Mouse (Mus musculus) heart, adult 2 months (tissue): Measurements from ENCODE around the gene Slc4a1ap. TPM values are rescaled to one million over a fixed set of nuclear protein-coding genes. Genes with fewer than 3 reads are reported as not detected.

ENCODE experiments used
- DNase-seq, 2 experiments: peaks; one replicate each; pipeline ENCODE4 v3.0.0; 2021
- H3K27ac ChIP-seq: fragments of 200-600 bp; 2 replicates; pipeline ENCODE4 v1.8.1; 2022
- H3K27me3 ChIP-seq: fragments of 200-500 bp; 2 replicates; pipeline ENCODE4 v1.6.1; 2012; ENCODE audit warnings: mild to moderate bottlenecking, low read length, inconsistent platforms, mixed read lengths; ENCODE audit not compliant: control insufficient read depth, insufficient read depth
- H3K36me3 ChIP-seq: fragments of 200-500 bp; 2 replicates; pipeline ENCODE4 v1.6.1; 2012; ENCODE audit warnings: low read length, inconsistent platforms; ENCODE audit not compliant: control insufficient read depth, insufficient read depth
- H3K4me1 ChIP-seq: fragments of 200-500 bp; 2 replicates; pipeline ENCODE4 v1.6.1; 2011; ENCODE audit warnings: low read length; ENCODE audit not compliant: control insufficient read depth, insufficient read depth
- H3K4me3 ChIP-seq: fragments of 200-600 bp; 2 replicates; pipeline ENCODE4 v1.8.1; 2022
- H3K79me2 ChIP-seq: fragments of 200-500 bp; replicated peaks from 2 replicates; pipeline ENCODE4 v1.6.1; 2012; ENCODE audit warnings: mild to moderate bottlenecking, inconsistent platforms, low read length, moderate library complexity, mixed read lengths; ENCODE audit not compliant: control insufficient read depth, insufficient read depth
- H3K9ac ChIP-seq: fragments of 200-500 bp; 2 replicates; pipeline ENCODE4 v1.6.1; 2012; ENCODE audit warnings: low read depth, mild to moderate bottlenecking, control low read depth, inconsistent platforms, low read length, mixed read lengths
- CTCF ChIP-seq: fragments of 200-600 bp; IDR thresholded peaks from 2 replicates; pipeline ENCODE4 v1.8.1; 2022; ENCODE audit warnings: antibody characterized with exemption, mild to moderate bottlenecking, moderate library complexity
- EP300 ChIP-seq: fragments of 200-500 bp; IDR thresholded peaks from 2 replicates; pipeline ENCODE4 v1.6.1; 2011; ENCODE audit warnings: low read depth, low read length, control low read depth; ENCODE audit not compliant: insufficient read depth
- POLR2A ChIP-seq: fragments of 200-500 bp; IDR thresholded peaks from 2 replicates; pipeline ENCODE4 v1.6.1; 2011; ENCODE audit warnings: mild to moderate bottlenecking, low read depth, low read length, control low read depth; ENCODE audit not compliant: insufficient read depth
- WGBS: fragments of 180-500 bp; shearing (Covaris S2); methylation state at CpG from one replicate; pipeline ENCODE4 v1.1.7; 2018; 5-methylcytosine and 5-hydroxymethylcytosine counted together
- intact Hi-C: fragments of 180-260 bp; cut with DNase I; formaldehyde crosslinking; loops from one replicate; pipeline ENCODE4 v1.15.1; 2025
- polyA plus RNA-seq: library from polyadenylated mRNA; depleted of rRNA; stranded (reverse); fragments of >200 nt; gene quantifications from 2 replicates; pipeline ENCODE4 v1.2.3, GENCODE M21; 2012; rRNA removed
- total RNA-seq, 2 experiments: library from RNA; stranded (reverse); gene quantifications; 2 replicates each; pipeline ENCODE4 v1.2.3; 2021

Gene Slc4a1ap
- total and polyA plus RNA-seq, 3 experiments = 7.5 to 22.6 (median 20.8) TPM

DNA sequence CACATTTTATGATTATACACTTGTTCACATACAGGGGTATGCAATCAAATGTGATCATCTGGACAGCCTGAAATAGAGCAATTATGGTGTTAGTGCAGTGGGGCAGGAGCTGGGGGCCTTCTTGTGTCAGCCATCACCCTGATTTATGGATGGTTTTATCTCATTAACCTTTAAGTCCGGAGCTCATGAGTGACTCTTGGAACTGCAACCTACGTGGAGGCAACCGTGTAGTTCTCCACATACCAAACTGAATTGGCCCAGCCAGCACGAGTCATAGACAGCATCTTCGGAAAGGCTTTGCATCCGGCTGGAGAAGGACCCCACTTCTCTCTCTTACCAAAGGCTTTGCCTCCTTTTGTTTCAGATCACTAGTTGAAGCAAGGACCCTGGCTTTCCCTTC lies 77.0 kb downstream of the Slc4a1ap start:
- intact Hi-C loops = no loop called here
- DNase-seq = no peak
- no peak for TF ChIP-seq EP300
- TF ChIP-seq POLR2A = no peak
- no peak for TF ChIP-seq CTCF
- Histone ChIP-seq H3K4me1 (peaks cover 10% of the 10 kb centered on the region), H3K4me3 (no peak overlapping the region), H3K27ac (no peak overlapping the region), H3K9ac (no peak overlapping the region), H3K36me3 (peaks cover 3% of the 10 kb centered on the region; the same call in 1 of the 2 replicates), H3K79me2 (no peaks in the 10 kb centered on the region), H3K27me3 (no peaks in the 10 kb centered on the region)
- 88% methylated on average over 6 of the region's 6 CpGs for WGBS

DNA sequence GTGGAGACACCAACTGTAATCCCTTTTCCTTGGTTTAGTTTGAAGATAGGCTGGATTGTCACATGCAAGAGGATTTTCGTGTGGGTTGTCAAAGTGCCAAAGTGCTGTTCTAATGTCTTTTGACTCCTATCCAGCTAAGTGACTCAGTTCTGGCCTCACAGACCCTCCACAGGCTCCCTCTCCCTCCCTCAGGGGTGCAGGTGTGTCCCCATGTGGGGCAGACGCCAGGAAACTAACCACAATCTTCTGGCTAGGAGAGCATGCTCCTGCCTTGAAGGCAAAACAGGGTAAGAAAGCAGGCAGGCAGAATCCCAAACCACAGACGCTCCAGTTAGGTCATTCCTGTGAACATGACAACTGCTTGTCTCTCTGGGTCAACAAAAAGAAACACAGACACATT lies 79.4 kb downstream of the Slc4a1ap start:
- Histone ChIP-seq H3K36me3 (peaks cover 3% of the 10 kb centered on the region; the same call in 1 of the 2 replicates), H3K4me1 (peaks cover 7% of the 10 kb centered on the region), H3K27me3 (no peaks in the 10 kb centered on the region), H3K27ac (no peak overlapping the region), H3K4me3 (no peak overlapping the region), H3K79me2 (no peaks in the 10 kb centered on the region), H3K9ac (no peak overlapping the region)
- 30% methylated on average over 3 of the region's 3 CpGs for WGBS
- TF ChIP-seq EP300 (no peak), CTCF (no peak), POLR2A (no peak)
- intact Hi-C loops = no loop called here
- peak; percentile 60 to 68 for DNase-seq

Other genes starting within 250 kb of the Slc4a1ap start
- gene Ift172, start 235.9 kb upstream of the Slc4a1ap start, total RNA-seq = 10 to 100 TPM; 37.2 to 42.9 TPM
- gene Ift172, start 235.9 kb upstream of the Slc4a1ap start, polyA plus RNA-seq = 28.0 and 30.2 TPM in 2 replicates
- 1 to 10 TPM; 2.7 to 3.8 TPM for gene Fndc4, start 230.9 kb upstream of the Slc4a1ap start, total RNA-seq
- gene Fndc4, start 230.9 kb upstream of the Slc4a1ap start, polyA plus RNA-seq = 7.3 and 9.5 TPM in 2 replicates
- gene Gckr, start 229.6 kb upstream of the Slc4a1ap start, total RNA-seq = not detected
- gene Gckr, start 229.6 kb upstream of the Slc4a1ap start, polyA plus RNA-seq = 0.32 TPM in 1 of 2 replicates, not detected in the other
- 10 to 100 TPM; 23.7 to 25.1 TPM for gene Zfp512, start 74.6 kb upstream of the Slc4a1ap start, total RNA-seq
- 12.7 and 17.9 TPM in 2 replicates for gene Zfp512, start 74.6 kb upstream of the Slc4a1ap start, polyA plus RNA-seq
- not detected for gene 4930548H24Rik, start 41.3 kb upstream of the Slc4a1ap start, total RNA-seq
- gene 4930548H24Rik, start 41.3 kb upstream of the Slc4a1ap start, polyA plus RNA-seq = not detected in 2 replicates
- 10 to 100 TPM; 23.1 TPM for gene Gpn1, start 32.3 kb upstream of the Slc4a1ap start, total RNA-seq
- 12.9 and 15.3 TPM in 2 replicates for gene Gpn1, start 32.3 kb upstream of the Slc4a1ap start, polyA plus RNA-seq
- gene Supt7l, start 812 bp downstream of the Slc4a1ap start, total RNA-seq = 10 to 100 TPM; 13.3 to 14.6 TPM
- 11.2 and 14.4 TPM in 2 replicates for gene Supt7l, start 812 bp downstream of the Slc4a1ap start, polyA plus RNA-seq
- gene Mrpl33, start 69.9 kb downstream of the Slc4a1ap start, total RNA-seq = 100 to 1,000 TPM; 281 to 332 TPM
- 47.7 and 66.6 TPM in 2 replicates for gene Mrpl33, start 69.9 kb downstream of the Slc4a1ap start, polyA plus RNA-seq
- gene Rbks, start 170.6 kb downstream of the Slc4a1ap start, total RNA-seq = 1 to 10 TPM; 4.3 to 4.4 TPM
- 2.3 and 2.7 TPM in 2 replicates for gene Rbks, start 170.6 kb downstream of the Slc4a1ap start, polyA plus RNA-seq
- gene Babam2, start 170.7 kb downstream of the Slc4a1ap start, total RNA-seq = 10 to 100 TPM; 28.4 to 32.9 TPM
- 25.2 and 34.4 TPM in 2 replicates for gene Babam2, start 170.7 kb downstream of the Slc4a1ap start, polyA plus RNA-seq